Mouse (Mus musculus): ENCODE data around the gene Supt7l. TPM values are rescaled to one million over a fixed set of nuclear protein-coding genes. Genes with fewer than 3 reads are reported as not detected.

Gene Supt7l
- polyA plus RNA-seq, 1 experiment from 2014 or later = 18.0 TPM

- H3K36me3 ChIP-seq = 0 out of 2 replicates have a peak, but pooled peaks cover 3% of the 10 kb centered on the region
- H3K4me3 ChIP-seq = no peak overlapping the region
- WGBS = 61% methylated on average over 7 of the region's 7 CpGs
- H3K4me1 ChIP-seq = peaks cover 3% of the 10 kb centered on the region; the same call in 1 of the 2 replicates
- H3K27ac ChIP-seq (replicated peaks) = no peak overlapping the region
- no peaks in the 10 kb centered on the region for H3K9me3 ChIP-seq
- no peak overlapping the region for H3K4me2 ChIP-seq
- H3K9ac ChIP-seq = no peak overlapping the region
- peaks cover 3% of the 10 kb centered on the region; the same call in 1 of the 2 replicates for H3K27me3 ChIP-seq (replicated peaks)
- no peak for ATAC-seq (ENCODE audit: extremely low read depth, insufficient number of reproducible peaks, low FRiP score, low TSS enrichment)
Observed at GRCm38 (mm10) chr5:31489116-31489769, 38.4 kb downstream of the Supt7l start.

- Histone ChIP-seq H3K4me2 (no peak overlapping the region), H3K4me3 (no peak overlapping the region), H3K9me3 (no peaks in the 10 kb centered on the region), H3K27ac (replicated peaks) (no peak overlapping the region), H3K36me3 (peaks cover 9% of the 10 kb centered on the region; the same call in 1 of the 2 replicates), H3K9ac (no peak overlapping the region), H3K4me1 (no peaks in the 10 kb centered on the region), H3K27me3 (replicated peaks) (peaks cover 3% of the 10 kb centered on the region; the same call in 1 of the 2 replicates)
- no peak for ATAC-seq (ENCODE audit: extremely low read depth, insufficient number of reproducible peaks, low FRiP score, low TSS enrichment)
- 85% methylated on average over 3 of the region's 3 CpGs for WGBS
Observed at GRCm38 (mm10) chr5:31487889-31488288, 39.7 kb downstream of the Supt7l start.

GRCm38 (mm10) chr5:31485440-31485839, 42.2 kb downstream of the Supt7l start, which contains the start of gene 4930548H24Rik:
Gene 4930548H24Rik (plus strand): TSS chr5:31485740.
- Histone ChIP-seq H3K4me2 (no peak within 1 kb of the TSS), H3K4me1 (no peaks in the 10 kb centered on the region), H3K4me3 (no peak within 1 kb of the TSS), H3K9me3 (no peaks in the 10 kb centered on the region), H3K36me3 (peaks cover 34% of the 10 kb centered on the region), H3K9ac (no peak within 1 kb of the TSS), H3K27ac (replicated peaks) (no peak within 1 kb of the TSS), H3K27me3 (replicated peaks) (no peaks in the 10 kb centered on the region)
- WGBS = 88% methylated on average over 3 of the region's 3 CpGs
- no peak for ATAC-seq (ENCODE audit: extremely low read depth, insufficient number of reproducible peaks, low FRiP score, low TSS enrichment)

- H3K4me3 ChIP-seq = no peak overlapping the region
- no peak for ATAC-seq (ENCODE audit: extremely low read depth, insufficient number of reproducible peaks, low FRiP score, low TSS enrichment)
- no peak overlapping the region for H3K9ac ChIP-seq
- WGBS = 87% methylated on average over 4 of the region's 4 CpGs
- H3K27me3 ChIP-seq (replicated peaks) = no peaks in the 10 kb centered on the region
- H3K4me2 ChIP-seq = no peak overlapping the region
- peaks cover 83% of the 10 kb centered on the region for H3K36me3 ChIP-seq
- no peak overlapping the region for H3K27ac ChIP-seq (replicated peaks)
- H3K4me1 ChIP-seq = no peaks in the 10 kb centered on the region
- H3K9me3 ChIP-seq = no peaks in the 10 kb centered on the region
Observed at GRCm38 (mm10) chr5:31480536-31480935, 47.1 kb downstream of the Supt7l start.

- ATAC-seq (ENCODE audit: extremely low read depth, insufficient number of reproducible peaks, low FRiP score, low TSS enrichment) = no peak
- Histone ChIP-seq H3K9me3 (no peaks in the 10 kb centered on the region), H3K36me3 (peaks cover 96% of the 10 kb centered on the region), H3K4me2 (no peak overlapping the region), H3K4me3 (no peak overlapping the region), H3K27me3 (replicated peaks) (no peaks in the 10 kb centered on the region), H3K9ac (no peak overlapping the region), H3K27ac (replicated peaks) (no peak overlapping the region), H3K4me1 (no peaks in the 10 kb centered on the region)
- WGBS = 72% methylated on average over 7 of the region's 7 CpGs
Observed at GRCm38 (mm10) chr5:31470334-31470733, 57.3 kb downstream of the Supt7l start.

GRCm38 (mm10) chr5:31469711-31470110, 57.9 kb downstream of the Supt7l start:
- Histone ChIP-seq H3K9ac (no peak overlapping the region), H3K4me1 (no peaks in the 10 kb centered on the region), H3K4me3 (no peak overlapping the region), H3K9me3 (no peaks in the 10 kb centered on the region), H3K4me2 (no peak overlapping the region), H3K27me3 (replicated peaks) (no peaks in the 10 kb centered on the region), H3K36me3 (peaks cover 94% of the 10 kb centered on the region), H3K27ac (replicated peaks) (no peak overlapping the region)
- WGBS = 87% methylated on average over 6 of the region's 6 CpGs
- ATAC-seq (ENCODE audit: extremely low read depth, insufficient number of reproducible peaks, low FRiP score, low TSS enrichment) = no peak

- H3K36me3 ChIP-seq = peaks cover 76% of the 10 kb centered on the region
- 91% methylated on average over 3 of the region's 3 CpGs for WGBS
- ATAC-seq (ENCODE audit: extremely low read depth, insufficient number of reproducible peaks, low FRiP score, low TSS enrichment) = no peak
Observed at GRCm38 (mm10) chr5:31467798-31468197, 59.8 kb downstream of the Supt7l start.

More at GRCm38 (mm10) chr5:31467798-31468197, 59.8 kb downstream of the Supt7l start:
- Histone ChIP-seq H3K9me3 (no peaks in the 10 kb centered on the region), H3K27me3 (replicated peaks) (no peaks in the 10 kb centered on the region), H3K27ac (replicated peaks) (no peak overlapping the region), H3K9ac (no peak overlapping the region), H3K4me3 (no peak overlapping the region), H3K4me1 (no peaks in the 10 kb centered on the region), H3K4me2 (no peak overlapping the region)

Other genes starting within 250 kb of the Supt7l start
- gene Ift172, start 236.7 kb downstream of the Supt7l start, polyA plus RNA-seq (2015; fragmentation: Nextera tagmentation; extraction: Ambion mirVana) = 21.8 and 22.6 TPM in 2 replicates
- gene Fndc4, start 231.7 kb downstream of the Supt7l start, polyA plus RNA-seq (2015; fragmentation: Nextera tagmentation; extraction: Ambion mirVana) = 22.4 and 22.6 TPM in 2 replicates
- 0.36 and 0.56 TPM in 2 replicates for gene Gckr, start 230.4 kb downstream of the Supt7l start, polyA plus RNA-seq (2015; fragmentation: Nextera tagmentation; extraction: Ambion mirVana)
- gene Zfp512, start 75.4 kb downstream of the Supt7l start, polyA plus RNA-seq (2015; fragmentation: Nextera tagmentation; extraction: Ambion mirVana) = 30.6 and 38.2 TPM in 2 replicates
- gene 4930548H24Rik, start 42.1 kb downstream of the Supt7l start, polyA plus RNA-seq (2015; fragmentation: Nextera tagmentation; extraction: Ambion mirVana) = not detected in 2 replicates
- gene Gpn1, start 33.1 kb downstream of the Supt7l start, polyA plus RNA-seq (2015; fragmentation: Nextera tagmentation; extraction: Ambion mirVana) = 46.7 and 50.3 TPM in 2 replicates
- gene Slc4a1ap, start 812 bp downstream of the Supt7l start, polyA plus RNA-seq (2015; fragmentation: Nextera tagmentation; extraction: Ambion mirVana) = 21.3 and 22.8 TPM in 2 replicates
- gene Mrpl33, start 69.1 kb upstream of the Supt7l start, polyA plus RNA-seq (2015; fragmentation: Nextera tagmentation; extraction: Ambion mirVana) = 381 and 421 TPM in 2 replicates
- gene Rbks, start 169.8 kb upstream of the Supt7l start, polyA plus RNA-seq (2015; fragmentation: Nextera tagmentation; extraction: Ambion mirVana) = 3.7 and 4.1 TPM in 2 replicates
- 43.3 and 63.5 TPM in 2 replicates for gene Babam2, start 169.9 kb upstream of the Supt7l start, polyA plus RNA-seq (2015; fragmentation: Nextera tagmentation; extraction: Ambion mirVana)

All from heart, embryonic 13.5 days (tissue).